Comparison of ENCODE assay signal across 8 mouse cellular contexts in genomic region chr4:150257252-150258204, GRCm38 (mm10). TPM values are rescaled to one million over a fixed set of nuclear protein-coding genes. Genes with fewer than 3 reads are reported as not detected.
A peak's percentile ranks its signal among the peaks of the same experiment; 100 is the strongest.
DNase-seq lines count a peak whose midpoint lies in the region; ATAC-seq lines count a peak whose summit lies in the region.

No protein-coding gene starts in this region.

- H3K36me3 ChIP-seq in embryonic facial prominence, embryonic 14.5 days (ENCODE audit: control insufficient read depth, insufficient read depth, low read length), result no peaks in the 10 kb centered on the region
- H3K36me3 ChIP-seq in heart, embryonic 13.5 days, result peaks cover 18% of the 10 kb centered on the region
- H3K36me3 ChIP-seq in kidney, embryonic 16.5 days (ENCODE audit: insufficient read depth, low read length), result 0 out of 2 replicates have a peak, but pooled peaks cover 5% of the 10 kb centered on the region
- no peaks in the 10 kb centered on the region for H3K36me3 ChIP-seq in liver, embryonic 13.5 days
- no peaks in the 10 kb centered on the region for H3K36me3 ChIP-seq in splenic B cell, adult 2 months (ENCODE audit: control insufficient read depth, insufficient read depth, low read length, poor library complexity, severe bottlenecking)

- no peak overlapping the region for H3K4me3 ChIP-seq in embryonic facial prominence, embryonic 14.5 days (ENCODE audit: low read depth, low read length)
- no peak overlapping the region for H3K4me3 ChIP-seq in heart, embryonic 13.5 days
- H3K4me3 ChIP-seq in kidney, embryonic 16.5 days (ENCODE audit: low read length), result no peak overlapping the region
- no peak overlapping the region for H3K4me3 ChIP-seq in liver, embryonic 13.5 days (replicated peaks)

- no peak overlapping the region; the same call in 1 of the 2 replicates for H3K27ac ChIP-seq in embryonic facial prominence, embryonic 14.5 days (replicated peaks; ENCODE audit: low read depth, low read length)
- H3K27ac ChIP-seq in heart, embryonic 13.5 days (replicated peaks), result peak overlapping the region; percentile 77
- peak overlapping the region; percentile 4; the same call in 1 of the 2 replicates for H3K27ac ChIP-seq in kidney, embryonic 16.5 days (ENCODE audit: low read length)
- no peak overlapping the region for H3K27ac ChIP-seq in liver, embryonic 13.5 days

- H3K4me2 ChIP-seq in embryonic facial prominence, embryonic 14.5 days (ENCODE audit: low read depth, low read length), result no peak overlapping the region
- H3K4me2 ChIP-seq in heart, embryonic 13.5 days, result peak overlapping the region; percentile 42
- H3K4me2 ChIP-seq in kidney, embryonic 16.5 days (replicated peaks; ENCODE audit: low read depth, low read length), result no peak overlapping the region
- no peak overlapping the region for H3K4me2 ChIP-seq in liver, embryonic 13.5 days

- peak; percentile 80 for ATAC-seq in embryonic facial prominence, embryonic 14.5 days (ENCODE audit: low read depth)
- ATAC-seq in heart, embryonic 13.5 days (ENCODE audit: extremely low read depth, insufficient number of reproducible peaks, low FRiP score, low TSS enrichment), result peak; percentile 53
- peak; percentile 87 for ATAC-seq in kidney, embryonic 16.5 days (ENCODE audit: low FRiP score, low TSS enrichment)
- ATAC-seq in liver, embryonic 13.5 days (ENCODE audit: low read depth), result peak; percentile 69

- H3K9me3 ChIP-seq in embryonic facial prominence, embryonic 14.5 days (ENCODE audit: control insufficient read depth, low read length), result no peaks in the 10 kb centered on the region
- no peaks in the 10 kb centered on the region for H3K9me3 ChIP-seq in heart, embryonic 13.5 days
- no peaks in the 10 kb centered on the region for H3K9me3 ChIP-seq in kidney, embryonic 16.5 days (ENCODE audit: low read length)
- no peaks in the 10 kb centered on the region for H3K9me3 ChIP-seq in liver, embryonic 13.5 days (replicated peaks)

- 46% methylated on average over 20 of the region's 20 CpGs for WGBS in embryonic facial prominence, embryonic 14.5 days
- WGBS in heart, embryonic 13.5 days, result 13% methylated on average over 20 of the region's 20 CpGs
- 49% methylated on average over 20 of the region's 20 CpGs for WGBS in kidney, embryonic 16.5 days
- WGBS in liver, embryonic 13.5 days (ENCODE audit: insufficient replicate concordance), result 48% methylated on average over 20 of the region's 20 CpGs

- peak overlapping the region; percentile 46 for H3K9ac ChIP-seq in embryonic facial prominence, embryonic 14.5 days (ENCODE audit: low read depth, low read length)
- peak overlapping the region; percentile 66 for H3K9ac ChIP-seq in heart, embryonic 13.5 days
- H3K9ac ChIP-seq in kidney, embryonic 16.5 days (replicated peaks; ENCODE audit: low read length), result peak overlapping the region; percentile 19; the same call in 1 of the 2 replicates
- no peak overlapping the region for H3K9ac ChIP-seq in liver, embryonic 13.5 days

- peak; percentile 64 for DNase-seq in A20 (ENCODE audit: low read depth, low spot score)
- peak; percentile 94 for DNase-seq in adrenal gland, postnatal 14 days
- peak; percentile 87 for DNase-seq in embryonic facial prominence, embryonic 14.5 days (ENCODE audit: low spot score)
- peak; percentile 63 for DNase-seq in liver, embryonic 13.5 days
- DNase-seq in neural tube, embryonic 10.5 days (ENCODE audit: extremely low spot score, low spot score), result peak; percentile 86
- DNase-seq in splenic B cell, adult 2 months (ENCODE audit: low read depth, low spot score), result peak; percentile 83

- peaks cover 5% of the 10 kb centered on the region; the same call in 1 of the 2 replicates for H3K4me1 ChIP-seq in embryonic facial prominence, embryonic 14.5 days (ENCODE audit: control insufficient read depth, insufficient read depth, low read length)
- H3K4me1 ChIP-seq in heart, embryonic 13.5 days, result peaks cover 45% of the 10 kb centered on the region
- peaks cover 17% of the 10 kb centered on the region for H3K4me1 ChIP-seq in kidney, embryonic 16.5 days (ENCODE audit: insufficient read depth, low read length)
- H3K4me1 ChIP-seq in liver, embryonic 13.5 days (replicated peaks), result peaks cover 16% of the 10 kb centered on the region; the same call in 1 of the 2 replicates

- no peaks in the 10 kb centered on the region for H3K27me3 ChIP-seq in embryonic facial prominence, embryonic 14.5 days (replicated peaks; ENCODE audit: control insufficient read depth, insufficient read depth, low read length)
- no peaks in the 10 kb centered on the region for H3K27me3 ChIP-seq in heart, embryonic 13.5 days (replicated peaks)
- H3K27me3 ChIP-seq in kidney, embryonic 16.5 days (ENCODE audit: insufficient read depth, low read length), result no peaks in the 10 kb centered on the region
- no peaks in the 10 kb centered on the region for H3K27me3 ChIP-seq in liver, embryonic 13.5 days
- H3K27me3 ChIP-seq in splenic B cell, adult 2 months (ENCODE audit: control insufficient read depth, insufficient read depth, low read length, poor library complexity, severe bottlenecking), result no peaks in the 10 kb centered on the region

RNA-seq across cellular contexts. Expression of gene Eno1, which starts 21.0 kb away (rescaled TPM):
- total RNA-seq in adrenal gland, postnatal 14 days (2021), result 426 and 444 TPM in 2 replicates
- polyA plus RNA-seq in embryonic facial prominence, embryonic 14.5 days (2014; fragmentation: Nextera tagmentation; extraction: Ambion mirVana), result 1,320 and 1,483 TPM in 2 replicates
- 1,911 and 2,064 TPM in 2 replicates for polyA plus RNA-seq in heart, embryonic 13.5 days (2015; fragmentation: Nextera tagmentation; extraction: Ambion mirVana)
- 1,990 and 2,045 TPM in 2 replicates for polyA plus RNA-seq in kidney, embryonic 16.5 days (2015; fragmentation: Nextera tagmentation; extraction: Ambion mirVana)
- 783 and 784 TPM in 2 replicates for polyA plus RNA-seq in liver, embryonic 13.5 days (2015; fragmentation: Nextera tagmentation; extraction: Ambion mirVana)

RNA-seq across cellular contexts. Expression of gene Rere, which starts 23.9 kb away (rescaled TPM):
- 108 and 131 TPM in 2 replicates for total RNA-seq in adrenal gland, postnatal 14 days (2021)
- polyA plus RNA-seq in embryonic facial prominence, embryonic 14.5 days (2014; fragmentation: Nextera tagmentation; extraction: Ambion mirVana), result 28.7 and 32.0 TPM in 2 replicates
- 18.1 and 19.9 TPM in 2 replicates for polyA plus RNA-seq in heart, embryonic 13.5 days (2015; fragmentation: Nextera tagmentation; extraction: Ambion mirVana)
- polyA plus RNA-seq in kidney, embryonic 16.5 days (2015; fragmentation: Nextera tagmentation; extraction: Ambion mirVana), result 30.7 and 40.6 TPM in 2 replicates
- polyA plus RNA-seq in liver, embryonic 13.5 days (2015; fragmentation: Nextera tagmentation; extraction: Ambion mirVana), result 5.9 and 7.5 TPM in 2 replicates

RNA-seq across cellular contexts. Expression of gene Car6, which starts 56.4 kb away (rescaled TPM):
- 0.44 TPM in 1 of 2 replicates, not detected in the other for total RNA-seq in adrenal gland, postnatal 14 days (2021)
- not detected in 2 replicates for polyA plus RNA-seq in embryonic facial prominence, embryonic 14.5 days (2014; fragmentation: Nextera tagmentation; extraction: Ambion mirVana)
- polyA plus RNA-seq in heart, embryonic 13.5 days (2015; fragmentation: Nextera tagmentation; extraction: Ambion mirVana), result not detected in 2 replicates
- 0.29 TPM in 1 of 2 replicates, not detected in the other for polyA plus RNA-seq in kidney, embryonic 16.5 days (2015; fragmentation: Nextera tagmentation; extraction: Ambion mirVana)
- not detected in 2 replicates for polyA plus RNA-seq in liver, embryonic 13.5 days (2015; fragmentation: Nextera tagmentation; extraction: Ambion mirVana)

Comparison
In these comparisons a context has a peak if more than half of its experiments do, and no peak if none do; other contexts are left out.
1. H3K27ac ChIP-seq: peak in heart, embryonic 13.5 days (single experiment) and kidney, embryonic 16.5 days (single experiment); none in embryonic facial prominence, embryonic 14.5 days (single experiment) and liver, embryonic 13.5 days (single experiment).
2. Peak in every context shown above with its lines, with median percentiles within 50 percentile points of each other: DNase-seq and ATAC-seq.